Mouse (Mus musculus) kidney, postnatal 10 days (tissue): ENCODE measurements around the gene Selenbp1.
"Not testable (repeated sequence)": the region's sequence is repeated elsewhere in the genome, so short reads cannot be mapped to it uniquely, and the experiment has no call there.

Source experiments
- DNase-seq: peaks from one replicate; pipeline ENCODE4 v3.0.0; 2021; ENCODE audit warnings: mixed read lengths

Selenbp1 gene

GRCm38 (mm10) chr3:94932809-94933564, at the start of gene Selenbp1:
TSS of gene Selenbp1 (plus strand) at chr3:94933056.
- peak; percentile 93 for DNase-seq

GRCm38 (mm10) chr3:94886316-94887224, 46.3 kb upstream of the Selenbp1 start, which contains the start of gene Psmb4:
TSS of gene Psmb4 (minus strand) at chr3:94886961.
- peak; percentile 91 for DNase-seq

- DNase-seq, result peak; percentile 53
Observed at GRCm38 (mm10) chr3:94888595-94888994, 44.3 kb upstream of the Selenbp1 start.

- DNase-seq, result no peak
Observed at GRCm38 (mm10) chr3:94894076-94894475, 38.8 kb upstream of the Selenbp1 start.

- DNase-seq, result peak; percentile 83
Observed at GRCm38 (mm10) chr3:94902747-94903146, 30.1 kb upstream of the Selenbp1 start.

- not testable (repeated sequence) for DNase-seq
Observed at GRCm38 (mm10) chr3:94904759-94905158, 28.1 kb upstream of the Selenbp1 start.

- DNase-seq, result no peak
Observed at GRCm38 (mm10) chr3:94906482-94906881, 26.4 kb upstream of the Selenbp1 start.

GRCm38 (mm10) chr3:94911050-94911693, 21.7 kb upstream of the Selenbp1 start:
- no peak for DNase-seq

- DNase-seq, result peak; percentile 37
Observed at GRCm38 (mm10) chr3:94913801-94914200, 19.1 kb upstream of the Selenbp1 start.

- DNase-seq, result peak; percentile 42
Observed at GRCm38 (mm10) chr3:94915903-94916741, 16.7 kb upstream of the Selenbp1 start.

- peak; percentile 83 for DNase-seq
Observed at GRCm38 (mm10) chr3:94917816-94918361, 15.0 kb upstream of the Selenbp1 start.

GRCm38 (mm10) chr3:94918845-94919244, 14.0 kb upstream of the Selenbp1 start:
- DNase-seq, result no peak

- peak; percentile 28 for DNase-seq
Observed at GRCm38 (mm10) chr3:94921104-94921503, 11.8 kb upstream of the Selenbp1 start.

- DNase-seq, result no peak
Observed at GRCm38 (mm10) chr3:94922333-94922732, 10.5 kb upstream of the Selenbp1 start.

GRCm38 (mm10) chr3:94924688-94925087, 8.2 kb upstream of the Selenbp1 start:
- DNase-seq, result no peak

GRCm38 (mm10) chr3:94926301-94926736, 6.5 kb upstream of the Selenbp1 start:
- not testable (repeated sequence) for DNase-seq

- DNase-seq, result not testable (repeated sequence)
Observed at GRCm38 (mm10) chr3:94928979-94929378, 3.9 kb upstream of the Selenbp1 start.

GRCm38 (mm10) chr3:94930386-94931266, 2.2 kb upstream of the Selenbp1 start:
- peak; percentile 67 for DNase-seq

- DNase-seq, result not testable (repeated sequence)
Observed at GRCm38 (mm10) chr3:94931427-94932082, 1.3 kb upstream of the Selenbp1 start.

- DNase-seq, result not testable (repeated sequence)
Observed at GRCm38 (mm10) chr3:94932279-94932678, 577 bp upstream of the Selenbp1 start.
